Mouse (Mus musculus): ENCODE measurements around the gene Anapc1. TPM values are rescaled to one million over a fixed set of nuclear protein-coding genes. Genes with fewer than 3 reads are reported as not detected.
A peak's percentile ranks its signal among the peaks of the same experiment; 100 is the strongest.

The Anapc1 gene
- 10 to 100 TPM; 59.3 to 67.9 TPM for total RNA-seq (2021)

DNA sequence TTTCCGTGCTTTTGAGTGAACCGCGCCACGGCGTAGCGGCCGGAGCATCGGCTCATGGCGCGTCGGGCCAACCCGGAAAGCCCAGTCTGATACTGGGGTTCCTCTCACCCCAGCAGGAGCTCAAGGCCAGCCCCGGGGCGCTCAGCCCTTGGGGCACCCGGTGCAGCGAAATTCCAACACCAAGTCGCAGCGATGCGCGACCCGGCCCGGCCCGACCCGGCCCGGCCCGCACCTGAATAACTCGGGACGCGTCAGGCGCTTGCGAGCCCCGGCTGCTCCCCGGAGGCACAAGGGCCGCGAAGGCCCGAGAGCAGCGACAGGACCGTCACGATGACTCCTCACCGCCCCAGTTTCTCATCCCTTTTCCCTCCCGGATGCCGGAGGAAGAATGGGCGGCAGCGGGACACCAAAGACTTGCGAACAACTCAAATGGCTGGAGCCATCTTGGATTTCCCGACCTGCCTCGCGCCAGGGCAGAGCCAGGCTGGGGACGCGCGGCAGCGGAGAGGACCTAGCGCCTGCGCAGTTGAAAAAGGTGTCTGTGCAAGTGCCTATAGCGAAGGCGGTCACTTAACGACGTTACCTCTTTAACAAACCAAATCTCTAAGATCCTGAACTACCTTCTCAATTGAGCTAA lies at the start of gene Anapc1:
Gene Anapc1 (minus strand): TSS at position 471 of the 637 bp plus-strand sequence.
- DNase-seq (ENCODE audit: low spot score in 2 of 2), result peak; percentile 91 to 94
- intact Hi-C loops (cut with DNase I), result loop anchor here (10.0 kb wide), 1 partner anchor 428 kb away; no protein-coding TSS in a partner anchor

DNA sequence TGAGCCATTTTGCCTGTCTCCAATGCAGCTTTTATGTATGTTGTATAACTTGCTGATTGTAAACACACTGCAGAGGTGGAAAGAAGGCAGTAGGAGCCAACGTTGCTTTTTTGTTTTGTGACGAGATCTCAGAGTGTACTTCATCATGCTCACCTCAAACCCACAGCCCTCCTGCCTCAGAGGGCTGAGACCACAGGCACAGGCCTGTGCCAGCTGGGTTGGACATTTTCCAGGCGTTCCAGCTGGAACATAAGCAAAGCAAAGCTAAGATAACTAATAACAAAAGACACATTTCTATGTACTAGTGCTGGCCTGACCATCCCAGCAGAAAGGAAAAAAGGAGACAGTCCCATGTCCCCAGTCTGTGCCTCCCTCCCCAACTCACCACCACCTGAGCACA lies 47.9 kb upstream of the Anapc1 start:
- no peak for DNase-seq (ENCODE audit: low spot score in 2 of 2)
- intact Hi-C loops (cut with DNase I), result no loop called here

DNA sequence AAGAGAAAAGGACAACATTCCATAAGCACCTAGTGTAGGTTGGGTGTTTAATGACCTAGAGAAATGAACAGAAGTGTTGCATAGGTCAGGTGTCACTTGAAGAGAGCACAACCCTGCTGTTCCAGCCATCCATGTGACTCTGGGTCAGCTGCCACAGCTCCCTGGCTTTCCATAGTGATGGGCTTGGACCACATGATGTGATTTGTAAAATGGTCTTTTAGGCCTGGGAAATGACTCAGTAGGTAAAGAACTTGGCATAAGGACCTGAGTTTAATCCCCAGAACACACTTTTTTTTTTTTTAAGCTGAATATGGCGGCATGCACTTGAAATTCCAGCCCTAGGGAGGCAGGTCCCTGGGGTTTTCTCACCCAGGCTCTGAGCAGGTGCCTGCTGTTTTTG lies 44.8 kb upstream of the Anapc1 start:
- intact Hi-C loops (cut with DNase I), result no loop called here
- DNase-seq (ENCODE audit: low spot score in 2 of 2), result no peak

DNA sequence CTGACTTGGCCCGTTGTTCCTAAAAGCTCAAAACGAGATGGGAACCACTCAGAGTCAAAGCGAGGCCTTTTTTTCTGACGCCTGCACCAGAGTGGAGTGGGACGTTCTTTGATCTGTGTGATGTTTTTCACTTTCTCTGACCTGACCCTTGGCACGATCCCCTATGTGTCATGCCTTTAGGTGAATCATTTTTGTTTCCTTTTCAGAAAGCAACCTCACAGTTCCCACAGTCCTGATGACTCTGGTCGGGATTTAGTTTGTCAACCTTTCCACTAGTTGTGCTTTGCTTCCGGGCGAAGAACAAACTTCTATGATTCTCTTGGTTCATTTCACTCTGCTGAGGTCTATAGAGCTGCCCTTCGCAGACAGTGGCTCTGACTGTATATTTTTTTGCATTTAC lies 44.3 kb upstream of the Anapc1 start:
- no peak for DNase-seq (ENCODE audit: low spot score in 2 of 2)
- intact Hi-C loops (cut with DNase I), result no loop called here

DNA sequence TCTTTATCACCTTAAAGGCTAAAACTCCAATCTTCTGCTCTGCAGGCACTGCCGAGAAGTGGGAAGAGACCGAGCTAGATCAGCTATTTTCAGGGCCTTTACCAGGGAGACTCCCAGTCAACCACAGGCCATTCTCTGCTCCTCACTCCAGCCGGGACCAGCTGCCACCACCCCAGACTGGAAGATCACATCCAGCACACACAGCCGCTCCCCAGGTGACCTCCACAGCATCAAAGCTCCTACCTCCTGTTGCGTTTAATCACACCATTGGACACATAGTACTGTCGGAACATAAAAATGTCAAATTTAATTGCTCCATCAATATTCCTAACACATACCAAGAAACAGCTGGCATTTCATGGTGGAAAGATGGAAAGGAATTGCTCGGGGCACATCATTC lies 42.0 kb upstream of the Anapc1 start:
- intact Hi-C loops (cut with DNase I), result no loop called here
- DNase-seq (ENCODE audit: low spot score in 2 of 2), result no peak

DNA sequence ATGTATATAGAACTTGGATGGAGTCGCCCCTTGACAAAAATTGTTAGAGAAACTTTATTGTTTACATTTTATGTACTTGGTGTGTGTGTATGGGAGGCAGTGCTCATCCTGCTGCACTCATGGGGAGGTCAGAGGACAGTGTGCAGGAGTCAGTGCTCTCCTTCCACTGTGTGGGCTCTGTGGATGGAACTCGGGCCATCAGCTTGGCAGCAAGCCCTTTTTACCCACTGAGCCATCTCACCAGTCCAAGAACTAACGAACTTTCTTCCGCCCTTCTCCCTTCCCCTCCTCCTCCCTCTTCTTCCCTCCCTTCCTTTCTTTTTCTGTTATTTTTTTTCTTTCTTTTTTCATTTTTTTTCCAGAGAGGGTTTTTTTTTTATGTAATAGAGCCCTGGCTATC lies 40.9 kb upstream of the Anapc1 start:
- intact Hi-C loops (cut with DNase I), result no loop called here
- no peak for DNase-seq (ENCODE audit: low spot score in 2 of 2)

DNA sequence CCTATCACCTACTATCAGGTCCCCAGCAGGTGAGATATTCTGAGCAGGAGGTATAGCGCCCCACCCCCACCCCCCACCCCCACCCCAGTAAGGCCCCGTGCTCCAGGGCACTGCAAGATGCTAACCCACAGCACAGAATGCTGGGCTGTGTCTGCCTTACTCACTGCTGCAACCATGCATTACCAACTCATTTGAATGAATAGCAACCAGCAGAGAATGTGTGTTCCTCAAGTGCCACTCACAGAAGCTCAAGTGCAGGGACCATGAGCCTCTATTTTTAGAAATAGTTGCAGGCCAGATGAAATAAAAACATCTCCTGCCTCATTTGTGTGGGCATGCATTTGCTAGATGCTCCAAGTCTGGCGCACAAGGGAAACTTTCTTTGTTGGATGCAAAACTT lies 40.4 kb upstream of the Anapc1 start:
- intact Hi-C loops (cut with DNase I), result no loop called here
- DNase-seq (ENCODE audit: low spot score in 2 of 2), result no peak

DNA sequence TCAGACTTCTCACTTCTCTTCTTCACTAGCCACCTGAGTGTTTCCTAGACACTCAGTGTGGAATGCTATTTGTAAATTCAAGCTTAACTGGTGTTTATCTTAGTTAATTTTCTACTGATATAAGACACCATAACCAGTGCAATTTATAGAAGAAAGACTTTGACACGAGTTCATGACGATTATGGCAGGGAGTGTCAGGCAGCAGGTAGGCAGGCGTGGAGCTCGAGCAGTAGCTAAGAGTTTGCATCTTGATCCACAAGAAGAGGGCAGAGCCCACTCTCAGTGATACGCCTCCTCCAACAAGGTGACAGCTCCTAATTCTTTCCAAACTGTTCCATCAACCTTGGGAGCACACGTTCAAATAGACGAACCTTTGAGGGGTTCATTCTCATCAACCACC lies 39.4 kb upstream of the Anapc1 start:
- intact Hi-C loops (cut with DNase I), result no loop called here
- no peak for DNase-seq (ENCODE audit: low spot score in 2 of 2)

DNA sequence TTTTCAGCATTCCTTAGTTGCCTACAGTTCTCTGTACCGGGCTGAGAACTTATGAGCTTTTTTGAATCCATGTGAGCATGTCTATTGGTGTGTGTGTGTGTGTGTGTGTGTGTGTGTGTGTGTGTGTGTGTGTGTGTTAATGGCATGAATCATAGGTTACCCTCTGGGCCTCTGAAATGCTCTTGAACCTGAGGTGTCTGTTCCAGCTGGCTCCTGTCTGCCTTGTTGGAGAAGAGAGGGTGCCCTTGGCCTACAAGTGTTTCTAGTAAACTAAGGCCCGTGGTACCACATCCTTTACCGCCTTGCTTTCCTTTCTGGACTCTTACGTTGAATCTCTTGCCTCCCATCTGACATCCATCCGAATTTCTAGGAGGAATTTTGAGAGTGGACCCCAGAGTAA lies 38.9 kb upstream of the Anapc1 start:
- no peak for DNase-seq (ENCODE audit: low spot score in 2 of 2)
- intact Hi-C loops (cut with DNase I), result no loop called here

DNA sequence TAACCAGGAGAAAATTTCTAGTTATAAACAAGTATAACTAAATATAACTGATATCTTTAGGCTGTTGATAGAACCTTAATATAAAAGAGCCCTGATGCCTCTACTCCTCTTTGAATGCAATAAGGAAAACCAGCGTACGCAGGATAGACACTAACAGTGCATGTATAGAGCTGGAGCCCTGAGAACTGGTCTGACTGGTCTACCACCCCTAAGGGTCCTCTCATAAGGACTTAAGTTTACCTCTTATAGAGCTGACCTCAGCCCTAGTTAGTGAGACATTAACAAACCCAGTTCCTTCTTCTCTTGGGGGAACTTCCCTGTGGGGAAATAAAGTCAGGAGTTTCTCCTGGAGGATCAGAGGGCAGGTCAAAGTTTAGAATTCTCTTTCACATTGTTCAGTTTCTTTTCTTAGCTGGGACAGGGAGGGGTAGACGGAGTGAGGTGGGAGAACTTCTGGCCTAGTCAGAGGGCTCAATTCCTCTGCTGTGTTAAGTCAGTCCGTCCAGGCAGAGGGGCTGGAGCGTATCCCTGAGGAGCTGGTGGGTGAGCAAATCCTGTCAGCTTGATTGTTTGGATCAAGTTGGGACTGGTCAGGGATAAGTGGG lies 35.0 kb upstream of the Anapc1 start:
- intact Hi-C loops (cut with DNase I), result no loop called here
- DNase-seq (ENCODE audit: low spot score in 2 of 2), result no peak

DNA sequence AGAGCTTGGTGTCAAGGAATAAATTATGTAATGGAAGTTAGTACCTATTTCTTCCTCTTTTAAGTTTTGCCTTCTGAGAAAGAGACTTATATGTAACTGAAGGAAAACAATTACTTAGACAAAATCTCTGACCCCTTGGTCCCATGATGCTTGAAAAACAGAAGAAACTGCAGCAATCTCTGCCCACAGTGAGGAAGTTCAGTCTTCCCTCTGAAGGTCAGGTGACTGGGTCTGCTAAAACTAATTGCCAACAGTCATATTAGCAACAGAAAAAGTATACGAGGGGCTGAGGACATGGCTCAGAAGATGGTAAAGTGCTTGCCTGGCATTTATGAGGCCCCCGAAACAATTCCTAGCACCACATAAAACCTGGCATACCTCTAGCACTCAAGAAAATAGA lies 32.2 kb upstream of the Anapc1 start:
- intact Hi-C loops (cut with DNase I), result no loop called here
- DNase-seq (ENCODE audit: low spot score in 2 of 2), result no peak

DNA sequence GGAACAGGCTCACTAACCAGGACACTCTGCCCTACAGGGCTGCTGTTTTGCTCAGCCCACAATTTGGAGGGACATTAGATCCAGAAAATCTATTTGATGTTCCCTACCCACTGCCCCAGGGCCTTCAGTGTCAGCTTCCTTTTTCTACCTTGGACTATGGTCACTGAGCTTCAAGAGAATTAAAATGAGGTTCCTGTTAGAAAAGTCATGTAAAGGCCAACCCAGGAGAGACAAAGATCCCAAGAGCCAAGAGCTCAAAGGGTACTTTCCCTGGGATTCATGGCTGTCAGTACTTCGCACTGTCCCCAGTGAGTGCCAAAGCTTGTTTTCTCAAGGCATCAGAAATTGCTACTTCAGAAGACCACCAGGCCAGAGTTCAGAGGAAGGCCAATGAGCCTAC lies 28.8 kb upstream of the Anapc1 start:
- intact Hi-C loops (cut with DNase I), result no loop called here

DNA sequence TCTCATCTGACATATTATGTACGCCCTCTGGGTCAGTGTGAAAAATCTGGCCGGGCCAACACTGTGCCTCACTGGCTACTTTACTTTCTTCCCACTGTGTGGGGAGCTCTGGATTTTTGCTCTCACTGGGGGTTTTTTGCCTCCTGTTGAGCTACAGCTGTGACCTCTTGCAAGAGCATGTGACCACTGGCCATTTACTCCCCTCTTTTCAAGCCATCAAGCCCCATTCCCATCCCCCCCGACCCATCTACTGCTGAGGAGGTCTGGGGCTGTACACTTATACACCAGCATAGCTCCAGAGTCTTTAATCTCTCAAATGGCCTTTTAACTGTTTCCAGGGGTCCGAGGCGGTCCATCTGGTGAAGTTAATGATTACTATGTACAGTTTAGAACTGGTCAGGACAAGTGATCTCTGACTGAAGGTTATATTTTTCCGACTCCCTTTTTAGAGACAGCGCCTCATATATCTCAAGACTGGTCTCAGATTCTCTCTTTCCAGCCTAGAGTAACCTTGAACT lies 27.6 kb upstream of the Anapc1 start:
- intact Hi-C loops (cut with DNase I), result no loop called here
- DNase-seq (ENCODE audit: low spot score in 2 of 2), result no peak

More for the DNA sequence above, 28.8 kb upstream of the Anapc1 start:
- no peak for DNase-seq (ENCODE audit: low spot score in 2 of 2)

DNA sequence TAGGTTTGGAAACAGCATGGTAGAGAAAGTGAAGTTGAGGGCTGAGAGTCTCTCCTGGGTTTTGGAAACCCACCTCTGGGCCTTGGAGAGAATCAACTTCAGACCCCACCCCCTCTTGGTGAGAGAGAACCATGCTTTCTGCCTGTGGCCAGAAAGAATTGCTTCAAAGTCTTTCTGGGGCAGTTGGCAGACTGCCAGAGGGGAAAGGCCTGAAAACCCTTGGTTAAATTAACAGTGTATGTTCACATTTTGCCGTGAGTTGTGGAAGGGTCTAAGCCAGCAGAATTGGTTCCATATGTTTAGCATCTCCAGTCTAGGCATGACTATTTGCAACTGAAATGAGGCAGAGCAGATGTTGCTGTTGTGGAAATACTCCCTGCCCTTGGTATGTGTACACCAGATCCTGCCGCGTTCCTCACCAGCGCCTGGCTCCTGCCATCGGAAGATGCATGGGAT lies 26.4 kb upstream of the Anapc1 start:
- intact Hi-C loops (cut with DNase I), result no loop called here
- DNase-seq (ENCODE audit: low spot score in 2 of 2), result peak in 1 of 2 experiments; percentile 14

DNA sequence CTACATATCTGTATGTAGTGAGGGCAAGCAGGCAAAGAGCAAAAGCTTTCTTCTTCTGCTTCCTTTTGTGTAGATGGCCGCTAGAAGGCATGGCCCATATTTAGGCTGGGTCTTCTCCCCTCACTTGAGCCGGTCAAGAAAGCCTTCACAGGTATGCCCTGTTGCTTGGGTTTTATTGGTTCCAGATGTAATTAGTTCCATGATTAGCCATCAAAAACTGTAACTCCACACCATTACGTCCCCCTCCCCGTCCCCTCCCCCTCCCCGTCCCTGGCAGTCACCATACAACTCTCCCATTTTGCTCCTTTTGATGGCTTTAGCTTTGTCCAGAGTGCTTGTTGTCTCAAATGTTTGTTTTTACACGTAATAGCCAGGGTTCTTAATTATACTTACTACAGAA lies 25.7 kb upstream of the Anapc1 start:
- no peak for DNase-seq (ENCODE audit: low spot score in 2 of 2)
- intact Hi-C loops (cut with DNase I), result no loop called here

DNA sequence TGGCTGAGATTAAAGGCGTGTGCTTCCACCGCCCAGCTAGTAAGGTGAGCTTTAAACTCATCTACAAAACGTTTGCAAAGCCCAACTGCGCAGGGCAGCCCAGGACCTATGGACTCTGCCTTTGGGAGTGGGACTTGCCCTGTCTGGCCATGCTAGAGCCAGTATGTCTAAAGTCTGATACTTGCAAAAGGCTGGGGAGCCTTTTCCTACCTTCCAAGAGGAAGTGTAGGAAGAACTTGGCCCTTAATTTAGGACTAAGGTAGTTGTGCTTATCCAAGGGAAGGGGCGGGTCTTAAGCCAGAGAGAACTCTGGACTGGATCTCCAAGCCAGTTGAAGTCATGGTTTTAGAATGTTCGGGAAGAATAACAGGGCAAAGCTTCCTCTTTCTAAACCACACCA lies 23.4 kb upstream of the Anapc1 start:
- no peak for DNase-seq (ENCODE audit: low spot score in 2 of 2)
- intact Hi-C loops (cut with DNase I), result no loop called here

DNA sequence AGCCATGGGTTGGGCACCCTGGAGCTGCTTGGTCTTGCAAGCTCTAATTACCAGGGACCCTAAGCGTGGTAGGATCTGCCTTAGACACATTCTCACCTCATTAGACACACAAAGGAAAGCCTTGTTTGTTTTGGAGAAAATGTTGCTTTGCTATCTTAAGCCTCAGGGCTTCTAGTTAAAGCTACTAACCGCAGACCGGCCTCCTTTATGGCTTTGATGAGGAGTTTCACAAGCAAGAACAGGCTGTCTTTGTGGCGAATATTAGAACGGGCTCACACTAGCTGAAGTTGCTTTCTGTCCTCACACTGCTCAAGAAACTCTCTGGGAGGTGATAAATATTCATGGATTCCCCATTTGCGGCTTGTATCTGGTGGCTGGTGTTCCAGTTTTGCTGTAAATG lies 22.1 kb upstream of the Anapc1 start:
- intact Hi-C loops (cut with DNase I), result no loop called here
- peak; percentile 16 to 53 for DNase-seq (ENCODE audit: low spot score in 2 of 2)

DNA sequence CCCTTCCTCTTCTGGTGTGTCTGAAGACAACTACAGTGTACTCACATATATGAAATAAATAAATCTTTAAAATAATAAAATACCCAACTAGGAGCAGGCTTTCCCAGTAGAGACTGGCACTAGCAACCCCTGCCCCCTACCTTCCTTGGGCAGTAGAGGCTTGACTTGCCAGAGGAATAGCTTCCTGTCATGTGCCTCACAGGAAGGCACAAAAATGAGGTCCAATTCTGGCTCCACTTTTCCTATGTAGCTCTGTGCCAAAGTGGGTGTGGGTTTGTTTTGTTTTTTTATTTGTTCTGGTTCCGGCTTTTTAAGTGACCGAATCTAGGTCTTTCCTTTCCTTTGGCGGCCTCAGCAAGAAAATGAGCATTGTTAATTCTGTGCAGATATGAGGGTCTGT lies 17.3 kb upstream of the Anapc1 start:
- intact Hi-C loops (cut with DNase I), result no loop called here
- DNase-seq (ENCODE audit: low spot score in 2 of 2), result peak in 1 of 2 experiments; percentile 38

DNA sequence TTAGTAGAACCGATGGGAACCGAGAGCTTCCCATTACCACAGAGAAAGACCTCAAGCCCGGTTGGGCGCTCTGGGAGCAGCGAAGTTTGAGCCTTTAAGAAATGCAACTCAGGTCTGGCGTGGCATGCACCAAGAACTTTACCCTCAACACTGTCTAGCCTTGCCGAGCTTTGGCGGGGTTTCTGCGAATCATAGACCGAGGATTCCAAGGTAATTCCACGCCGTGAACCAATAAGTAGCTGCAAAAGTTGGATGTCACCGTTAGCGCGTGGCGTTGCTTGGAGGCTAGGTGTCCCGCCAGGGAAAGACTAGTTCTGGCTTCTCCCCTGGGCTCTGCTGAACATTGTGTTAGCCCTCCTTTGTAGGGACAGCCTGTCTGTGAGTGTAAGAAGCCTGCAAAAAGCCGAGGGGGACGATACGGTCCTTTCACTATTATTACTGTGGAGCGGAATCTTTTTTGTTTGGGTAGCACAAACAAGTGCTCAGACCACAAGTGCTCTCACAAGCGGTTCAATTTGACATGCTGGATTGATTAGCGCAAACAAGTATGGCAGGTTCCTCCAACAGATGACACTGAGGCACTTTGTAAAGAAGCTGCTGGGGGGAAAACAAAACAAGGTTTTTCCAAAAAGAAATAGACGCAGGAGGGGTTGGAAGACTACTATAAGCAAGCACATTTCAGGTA lies 12.2 kb upstream of the Anapc1 start:
- intact Hi-C loops (cut with DNase I), result loop anchor here (5.0 to 10.0 kb wide), 2 partner anchors 48 to 245 kb away; partner anchors contain the start of gene Zc3h8
- DNase-seq (ENCODE audit: low spot score in 2 of 2), result no peak

DNA sequence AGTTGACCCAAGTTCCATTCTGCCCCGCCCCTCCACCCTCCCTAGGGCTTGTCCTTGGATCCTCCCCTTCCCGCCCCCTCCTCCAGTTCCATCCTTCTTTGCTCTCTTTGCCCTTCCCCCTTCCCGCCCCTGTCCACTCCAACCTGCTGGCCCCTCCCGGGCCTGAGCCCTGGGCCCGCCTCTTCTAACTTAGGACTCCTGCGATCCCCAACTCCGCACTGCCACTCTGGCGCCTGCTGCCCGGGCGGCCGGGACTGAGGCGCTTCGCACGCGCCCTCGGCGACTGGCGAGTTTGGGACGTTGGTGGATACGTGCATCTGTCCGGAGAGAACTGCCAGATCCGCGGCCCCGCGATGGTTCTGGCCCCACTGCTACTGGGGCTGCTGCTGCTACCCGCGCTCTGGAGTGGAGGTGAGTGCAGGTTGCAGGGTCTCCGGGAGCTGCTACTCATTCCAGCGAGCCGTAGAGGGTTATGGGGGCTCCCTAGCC lies 11.5 kb upstream of the Anapc1 start, which contains the start of gene Mertk:
Gene Mertk (plus strand): TSS at position 264 of the 489 bp plus-strand sequence.
- DNase-seq (ENCODE audit: low spot score in 2 of 2), result peak; percentile 68 to 80
- intact Hi-C loops (cut with DNase I), result loop anchor here (1.0 to 10.0 kb wide), 3 partner anchors 49 to 246 kb away; partner anchors contain the start of gene Zc3h8

Measured in left cerebral cortex, postnatal 25 days (tissue).